Mouse (Mus musculus): Measurements from ENCODE around the gene AC140267.1. TPM values are rescaled to one million over a fixed set of nuclear protein-coding genes. Genes with fewer than 3 reads are reported as not detected.

The AC140267.1 gene
- polyA plus RNA-seq, 1 experiment from 2014 or later, result not detected

- 50% methylated on average over 12 of the region's 12 CpGs for WGBS (ENCODE audit: insufficient replicate concordance)
- Histone ChIP-seq H3K4me1 (peaks cover 77% of the 10 kb centered on the region), H3K9me3 (replicated peaks) (no peaks in the 10 kb centered on the region), H3K9ac (peak overlapping the region; percentile 100), H3K36me3 (peaks cover 78% of the 10 kb centered on the region), H3K4me3 (peak overlapping the region; percentile 98), H3K4me2 (peak overlapping the region; percentile 85), H3K27me3 (replicated peaks) (no peaks in the 10 kb centered on the region), H3K27ac (peak overlapping the region; percentile 99)
- no peak for ATAC-seq
Observed at GRCm38 (mm10) chr15:80256656-80257601, 21.3 kb downstream of the AC140267.1 start.

GRCm38 (mm10) chr15:80257602-80258239 lies 22.1 kb downstream of the AC140267.1 start:
- Histone ChIP-seq H3K9me3 (replicated peaks) (no peaks in the 10 kb centered on the region), H3K36me3 (peaks cover 78% of the 10 kb centered on the region), H3K4me1 (peaks cover 77% of the 10 kb centered on the region), H3K4me2 (peak overlapping the region; percentile 85), H3K27ac (peak overlapping the region; percentile 99), H3K9ac (peak overlapping the region; percentile 100), H3K4me3 (peak overlapping the region; percentile 98), H3K27me3 (replicated peaks) (no peaks in the 10 kb centered on the region)
- WGBS (ENCODE audit: insufficient replicate concordance), result 31% methylated on average over 4 of the region's 4 CpGs
- no peak for ATAC-seq

GRCm38 (mm10) chr15:80258240-80259170 lies 22.9 kb downstream of the AC140267.1 start:
- peak overlapping the region; percentile 85 for H3K4me2 ChIP-seq
- WGBS (ENCODE audit: insufficient replicate concordance), result 35% methylated on average over 11 of the region's 11 CpGs
- H3K4me1 ChIP-seq, result peaks cover 77% of the 10 kb centered on the region
- H3K36me3 ChIP-seq, result peaks cover 73% of the 10 kb centered on the region
- no peaks in the 10 kb centered on the region for H3K27me3 ChIP-seq (replicated peaks)
- H3K27ac ChIP-seq, result peak overlapping the region; percentile 99
- peak overlapping the region; percentile 98 for H3K4me3 ChIP-seq
- H3K9ac ChIP-seq, result peak overlapping the region; percentile 100
- no peaks in the 10 kb centered on the region for H3K9me3 ChIP-seq (replicated peaks)
- ATAC-seq, result peak; percentile 79

DNA sequence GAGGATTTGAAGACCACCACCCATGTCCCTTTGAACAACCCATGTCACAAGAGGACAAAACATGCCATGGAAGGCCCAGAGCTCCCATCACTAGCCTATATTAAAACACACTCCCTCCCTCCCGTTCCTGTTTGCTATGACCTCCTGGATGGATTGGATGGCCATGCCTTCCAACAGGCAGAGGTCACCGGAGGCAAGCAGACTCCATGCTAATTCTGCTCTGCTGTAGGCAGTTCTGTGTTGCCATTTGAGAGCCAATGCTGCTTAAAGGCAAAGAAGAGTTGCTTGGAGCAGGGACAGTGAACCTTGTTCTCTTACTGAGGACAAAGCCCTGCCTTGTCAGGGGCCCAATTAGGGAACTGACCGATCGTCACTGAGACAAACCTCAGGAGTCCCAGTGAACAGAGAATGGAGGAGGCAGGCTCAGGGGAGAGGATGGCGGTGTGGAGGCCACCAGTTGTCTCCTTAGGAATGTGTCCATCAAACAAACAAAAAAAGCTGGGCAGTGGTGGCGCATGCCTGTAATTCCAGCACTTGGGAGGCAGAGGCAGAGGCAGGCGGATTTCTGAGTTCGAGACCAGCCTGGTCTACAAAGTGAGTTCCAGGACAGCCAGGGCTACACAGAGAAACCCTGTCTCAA lies 23.9 kb downstream of the AC140267.1 start:
- no peaks in the 10 kb centered on the region for H3K9me3 ChIP-seq (replicated peaks)
- H3K4me2 ChIP-seq, result peak overlapping the region; percentile 85
- H3K4me3 ChIP-seq, result no peak overlapping the region
- peak overlapping the region; percentile 99 for H3K27ac ChIP-seq
- no peaks in the 10 kb centered on the region for H3K27me3 ChIP-seq (replicated peaks)
- peak overlapping the region; percentile 100; the same call in 1 of the 2 replicates for H3K9ac ChIP-seq
- 83% methylated on average over 8 of the region's 8 CpGs for WGBS (ENCODE audit: insufficient replicate concordance)
- no peak for ATAC-seq
- peaks cover 70% of the 10 kb centered on the region for H3K4me1 ChIP-seq
- H3K36me3 ChIP-seq, result peaks cover 70% of the 10 kb centered on the region

DNA sequence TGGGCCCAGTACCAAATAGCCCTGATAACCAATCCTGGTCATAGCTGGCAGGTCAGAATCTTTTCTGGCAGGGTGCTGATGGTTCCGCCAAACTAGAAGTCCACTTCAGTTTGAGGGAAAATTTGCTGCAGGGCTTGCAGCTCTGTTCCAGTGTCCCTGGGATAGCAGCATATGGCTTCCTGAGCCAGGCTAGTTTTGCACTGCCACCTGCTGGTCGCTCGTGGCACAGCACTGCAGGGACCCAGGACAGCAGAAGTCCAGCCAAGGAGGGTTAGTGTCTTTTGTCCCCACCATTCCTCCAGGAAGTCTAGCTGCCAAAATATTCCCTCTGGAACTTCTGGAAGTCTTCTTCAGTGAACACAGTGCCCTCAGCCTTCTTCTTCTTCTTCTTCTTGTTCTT lies 25.0 kb downstream of the AC140267.1 start:
- peaks cover 70% of the 10 kb centered on the region for H3K36me3 ChIP-seq
- peak overlapping the region; percentile 99; the same call in 1 of the 2 replicates for H3K27ac ChIP-seq
- H3K4me1 ChIP-seq, result peaks cover 72% of the 10 kb centered on the region
- H3K4me2 ChIP-seq, result no peak overlapping the region
- no peak overlapping the region for H3K4me3 ChIP-seq
- no peaks in the 10 kb centered on the region for H3K27me3 ChIP-seq (replicated peaks)
- ATAC-seq, result no peak
- no peaks in the 10 kb centered on the region for H3K9me3 ChIP-seq (replicated peaks)
- H3K9ac ChIP-seq, result no peak overlapping the region
- 12% methylated on average over 3 of the region's 3 CpGs for WGBS (ENCODE audit: insufficient replicate concordance)

DNA sequence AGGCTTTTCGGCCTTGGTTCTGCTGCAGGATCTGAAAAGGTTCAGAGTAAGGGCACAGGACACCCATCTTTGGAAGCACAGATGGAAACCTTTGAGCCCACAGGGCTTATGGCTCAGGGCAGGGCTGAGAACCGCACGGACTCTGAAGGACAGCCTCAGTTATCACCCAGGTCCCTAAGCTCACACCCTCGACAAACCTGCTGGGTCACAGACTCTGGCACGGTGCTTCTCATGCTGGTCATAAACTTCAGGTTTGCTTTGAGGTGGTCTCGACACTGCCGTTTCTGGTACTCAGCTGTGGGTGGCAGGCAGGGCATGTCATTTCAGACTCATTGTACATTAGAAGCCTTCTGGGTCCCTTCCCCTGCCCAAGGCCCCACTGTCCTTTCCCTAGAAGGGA lies 25.5 kb downstream of the AC140267.1 start:
- Histone ChIP-seq H3K27ac (peak overlapping the region; percentile 17; the same call in 1 of the 2 replicates), H3K4me3 (no peak overlapping the region), H3K4me1 (peaks cover 72% of the 10 kb centered on the region), H3K4me2 (no peak overlapping the region), H3K9ac (no peak overlapping the region), H3K27me3 (replicated peaks) (no peaks in the 10 kb centered on the region), H3K36me3 (peaks cover 67% of the 10 kb centered on the region), H3K9me3 (replicated peaks) (no peaks in the 10 kb centered on the region)
- ATAC-seq, result no peak
- 73% methylated on average over 7 of the region's 7 CpGs for WGBS (ENCODE audit: insufficient replicate concordance)

DNA sequence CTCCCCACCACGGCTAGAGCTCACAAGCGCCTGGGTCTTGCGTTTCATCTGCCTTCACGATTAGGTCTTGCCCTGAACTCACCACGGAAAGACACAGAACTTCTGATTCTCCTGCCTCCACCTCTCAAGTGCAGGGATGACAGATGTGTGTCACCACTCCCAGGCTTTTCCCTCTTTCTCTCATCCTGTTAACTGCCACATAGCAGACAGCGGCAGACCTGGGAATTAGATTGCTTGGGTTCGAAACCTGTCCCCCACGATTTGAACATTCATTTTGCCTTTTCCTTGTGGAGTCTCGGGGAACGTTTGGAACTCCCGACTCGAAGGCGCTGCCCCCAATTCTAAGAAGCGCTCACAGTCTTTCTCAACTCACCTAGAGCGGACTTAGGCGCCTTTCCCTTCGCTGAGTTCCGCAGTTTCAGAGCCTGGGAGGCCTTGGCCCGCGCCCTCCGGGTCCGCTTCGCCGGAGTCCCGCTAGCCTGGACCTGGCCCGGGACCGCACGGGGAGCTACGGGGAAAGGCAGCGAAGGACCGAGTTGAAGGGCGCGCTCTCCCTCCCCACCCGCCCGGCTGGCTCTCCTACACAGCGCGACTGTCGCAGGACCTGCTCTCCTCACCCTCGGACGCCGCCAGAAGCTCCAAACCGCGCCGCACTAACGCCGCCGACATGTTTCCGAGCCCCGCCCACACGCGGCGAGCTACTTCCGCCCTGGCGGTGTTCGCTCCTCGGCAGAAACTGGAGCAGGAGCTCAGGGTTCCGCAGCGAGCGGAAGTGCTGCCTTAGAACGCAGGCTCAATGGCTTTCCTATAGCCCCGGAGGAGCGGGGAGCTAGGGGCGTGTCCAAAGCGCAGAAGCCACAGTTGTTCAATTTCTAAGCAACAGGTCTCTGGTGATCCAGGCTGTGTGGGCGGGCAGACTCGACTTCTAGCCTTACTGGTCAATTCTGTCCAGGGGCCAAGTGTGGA lies 28.3 kb downstream of the AC140267.1 start, which contains the start of gene Rps19bp1:
Gene Rps19bp1, minus strand, starts transcription at position 706 of the 966 bp plus-strand sequence.
- Histone ChIP-seq H3K4me2 (peak within 1 kb of the TSS; percentile 91), H3K4me1 (peaks cover 46% of the 10 kb centered on the region), H3K4me3 (peak within 1 kb of the TSS; percentile 95), H3K9ac (peak within 1 kb of the TSS; percentile 94), H3K36me3 (peaks cover 40% of the 10 kb centered on the region), H3K9me3 (replicated peaks) (no peaks in the 10 kb centered on the region), H3K27ac (peak within 1 kb of the TSS; percentile 81), H3K27me3 (replicated peaks) (0 out of 2 replicates have a peak, but pooled peaks cover 2% of the 10 kb centered on the region)
- WGBS (ENCODE audit: insufficient replicate concordance), result under 1% methylated on average over 66 of the region's 66 CpGs
- peak; percentile 92 for ATAC-seq

DNA sequence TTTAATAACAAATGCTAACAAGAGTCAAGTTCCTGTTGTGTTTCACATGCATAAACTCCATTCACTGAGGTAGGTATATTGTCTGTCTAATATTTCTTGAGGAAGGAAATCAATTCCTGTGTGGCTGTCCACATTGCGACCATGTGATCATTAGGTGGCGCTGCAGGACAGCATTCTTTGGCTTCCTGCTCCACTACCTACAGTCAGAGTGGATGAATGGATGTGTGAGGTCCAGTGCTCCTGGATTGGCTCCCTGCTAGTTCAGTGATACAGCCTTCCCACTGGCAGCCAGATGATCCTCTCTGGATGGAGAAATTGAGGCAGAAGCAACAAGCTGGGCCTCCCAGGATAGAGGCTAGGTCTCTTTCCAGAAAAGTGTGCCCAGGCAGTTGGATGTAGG lies 30.6 kb downstream of the AC140267.1 start:
- Histone ChIP-seq H3K4me2 (no peak overlapping the region), H3K4me3 (no peak overlapping the region), H3K27ac (no peak overlapping the region), H3K36me3 (peaks cover 16% of the 10 kb centered on the region), H3K9me3 (replicated peaks) (peaks cover 6% of the 10 kb centered on the region), H3K9ac (no peak overlapping the region), H3K4me1 (peaks cover 24% of the 10 kb centered on the region), H3K27me3 (replicated peaks) (0 out of 2 replicates have a peak, but pooled peaks cover 3% of the 10 kb centered on the region)
- WGBS (ENCODE audit: insufficient replicate concordance), result 1% methylated on average over 2 of the region's 2 CpGs
- no peak for ATAC-seq

GRCm38 (mm10) chr15:80271858-80272396 lies 36.3 kb downstream of the AC140267.1 start:
- H3K4me2 ChIP-seq, result no peak overlapping the region
- peaks cover 31% of the 10 kb centered on the region for H3K27me3 ChIP-seq (replicated peaks)
- H3K4me3 ChIP-seq, result no peak overlapping the region
- no peak overlapping the region for H3K27ac ChIP-seq
- peaks cover 6% of the 10 kb centered on the region for H3K9me3 ChIP-seq (replicated peaks)
- no peaks in the 10 kb centered on the region for H3K36me3 ChIP-seq
- 60% methylated on average over 3 of the region's 3 CpGs for WGBS (ENCODE audit: insufficient replicate concordance)
- ATAC-seq, result no peak
- no peaks in the 10 kb centered on the region for H3K4me1 ChIP-seq
- no peak overlapping the region for H3K9ac ChIP-seq

DNA sequence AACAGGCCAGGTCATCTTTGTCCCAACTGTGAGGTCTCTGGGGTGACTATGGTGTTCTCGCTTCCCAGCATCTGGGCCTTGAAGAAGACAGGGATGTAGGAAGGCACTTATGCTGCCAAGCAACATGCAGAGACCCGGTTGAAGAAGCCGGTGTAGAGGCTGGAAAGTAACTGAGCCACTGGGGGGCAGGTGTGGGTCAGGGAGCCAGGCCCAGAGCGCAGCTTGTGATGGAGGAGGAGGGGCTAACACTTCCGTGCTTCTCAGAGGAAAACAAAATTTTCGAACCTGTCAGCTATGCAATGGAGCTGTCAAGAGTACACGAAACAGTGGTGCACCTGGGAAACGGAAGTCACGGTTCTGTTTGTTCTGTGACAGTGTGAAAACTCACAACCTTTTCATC lies 41.5 kb downstream of the AC140267.1 start:
- Histone ChIP-seq H3K4me3 (no peak overlapping the region), H3K27ac (no peak overlapping the region), H3K4me1 (no peaks in the 10 kb centered on the region), H3K9me3 (replicated peaks) (no peaks in the 10 kb centered on the region), H3K36me3 (no peaks in the 10 kb centered on the region), H3K4me2 (no peak overlapping the region), H3K27me3 (replicated peaks) (peaks cover 57% of the 10 kb centered on the region), H3K9ac (no peak overlapping the region)
- no peak for ATAC-seq
- WGBS (ENCODE audit: insufficient replicate concordance), result 36% methylated on average over 9 of the region's 9 CpGs
